Mouse (Mus musculus) stomach, postnatal 0 days (tissue): Measurements from ENCODE around the gene Mcl1. TPM values are rescaled to one million over a fixed set of nuclear protein-coding genes. Genes with fewer than 3 reads are reported as not detected.
"Not testable (repeated sequence)": the region's sequence is repeated elsewhere in the genome, so short reads cannot be mapped to it uniquely, and the experiment has no call there.

Experiments
- ATAC-seq: fragments of 200-750 bp; cut with Nextera tagmentation; 2 replicates; pipeline ENCODE4 v1.8.0; 2017; ENCODE audit not compliant: low FRiP score, low TSS enrichment
- DNase-seq: peaks from one replicate; pipeline ENCODE4 v3.0.0-alpha.2; 2016; ENCODE audit warnings: low spot score
- H3K27ac ChIP-seq: fragments of 300-500 bp; sonication (generic); replicated peaks from 2 replicates; pipeline ENCODE4 v1.5.1; 2014; ENCODE audit warnings: mild to moderate bottlenecking, control low read depth
- H3K27me3 ChIP-seq: fragments of 300-500 bp; sonication (generic); 2 replicates; pipeline ENCODE4 v1.6.1; 2014; ENCODE audit warnings: low read length; ENCODE audit not compliant: control insufficient read depth, insufficient read depth
- H3K36me3 ChIP-seq: fragments of 300-500 bp; sonication (generic); 2 replicates; pipeline ENCODE4 v1.6.1; 2014; ENCODE audit warnings: low read length, mixed read lengths; ENCODE audit not compliant: control insufficient read depth, insufficient read depth
- H3K4me1 ChIP-seq: fragments of 300-500 bp; sonication (generic); replicated peaks from 2 replicates; pipeline ENCODE4 v1.6.1; 2014; ENCODE audit warnings: antibody characterized with exemption; ENCODE audit not compliant: control insufficient read depth, insufficient read depth
- H3K4me2 ChIP-seq: fragments of 300-500 bp; sonication (generic); replicated peaks from 2 replicates; pipeline ENCODE4 v1.6.1; 2014; ENCODE audit warnings: low read depth, mild to moderate bottlenecking, control low read depth, moderate library complexity
- H3K4me3 ChIP-seq: fragments of 300-500 bp; sonication (generic); 2 replicates; pipeline ENCODE4 v1.5.1; 2014; ENCODE audit warnings: low read depth, low read length, control low read depth
- H3K9ac ChIP-seq: fragments of 300-500 bp; sonication (generic); 2 replicates; pipeline ENCODE4 v1.6.1; 2014; ENCODE audit warnings: mild to moderate bottlenecking, low read length, control low read depth, mixed read lengths
- H3K9me3 ChIP-seq: fragments of 300-500 bp; sonication (generic); 2 replicates; pipeline ENCODE4 v1.6.1; 2016; ENCODE audit warnings: low read length; ENCODE audit not compliant: control insufficient read depth
- CTCF ChIP-seq: IDR thresholded peaks from 2 replicates; pipeline ENCODE4 v1.5.1; 2016; ENCODE audit warnings: antibody characterized with exemption, low read depth, mild to moderate bottlenecking, moderate library complexity
- EP300 ChIP-seq: optimal IDR thresholded peaks from 2 replicates; pipeline ENCODE3; 2016; ENCODE audit warnings: antibody characterized with exemption
- WGBS: fragments of 180-500 bp; shearing (Covaris S2); extraction: QIAGEN DNeasy Blood & Tissue Kit; methylation state at CpG from one replicate; pipeline ENCODE4 v1.1.7; 2014; 5-methylcytosine and 5-hydroxymethylcytosine counted together
- polyA plus RNA-seq: library from polyadenylated mRNA; unstranded; fragments of >200 nt; fragmentation: Nextera tagmentation; extraction: Ambion mirVana; gene quantifications from 2 replicates; pipeline ENCODE4 v1.2.1, GENCODE M21; 2015

Gene Mcl1
- polyA plus RNA-seq, 1 experiment from 2014 or later: 59.2 TPM

- H3K9ac ChIP-seq: no peak overlapping the region
- ATAC-seq (no peak), DNase-seq (no peak)
- H3K4me1 ChIP-seq: no peaks in the 10 kb centered on the region
- WGBS: 79% methylated on average over 2 of the region's 2 CpGs
- H3K9me3 ChIP-seq: no peaks in the 10 kb centered on the region
- peaks cover 5% of the 10 kb centered on the region; the same call in 1 of the 2 replicates for H3K36me3 ChIP-seq
- H3K4me3 ChIP-seq: no peak overlapping the region
- no peaks in the 10 kb centered on the region for H3K27me3 ChIP-seq
- H3K4me2 ChIP-seq: no peak overlapping the region
- TF ChIP-seq CTCF (no peak), EP300 (no peak)
- no peak overlapping the region for H3K27ac ChIP-seq
Observed at GRCm38 (mm10) chr3:95623551-95623950, 35.0 kb upstream of the Mcl1 start.

GRCm38 (mm10) chr3:95623991-95624515, 34.5 kb upstream of the Mcl1 start:
- H3K9ac ChIP-seq, H3K4me1 ChIP-seq, ATAC-seq, DNase-seq, H3K36me3 ChIP-seq, H3K9me3 ChIP-seq, H3K27me3 ChIP-seq: not testable (repeated sequence)
- Histone ChIP-seq H3K4me2 (peak overlapping the region; percentile 53), H3K4me3 (peak overlapping the region; percentile 58), H3K27ac (peak overlapping the region; percentile 82)
- 66% methylated on average over 5 of the region's 5 CpGs for WGBS

DNA sequence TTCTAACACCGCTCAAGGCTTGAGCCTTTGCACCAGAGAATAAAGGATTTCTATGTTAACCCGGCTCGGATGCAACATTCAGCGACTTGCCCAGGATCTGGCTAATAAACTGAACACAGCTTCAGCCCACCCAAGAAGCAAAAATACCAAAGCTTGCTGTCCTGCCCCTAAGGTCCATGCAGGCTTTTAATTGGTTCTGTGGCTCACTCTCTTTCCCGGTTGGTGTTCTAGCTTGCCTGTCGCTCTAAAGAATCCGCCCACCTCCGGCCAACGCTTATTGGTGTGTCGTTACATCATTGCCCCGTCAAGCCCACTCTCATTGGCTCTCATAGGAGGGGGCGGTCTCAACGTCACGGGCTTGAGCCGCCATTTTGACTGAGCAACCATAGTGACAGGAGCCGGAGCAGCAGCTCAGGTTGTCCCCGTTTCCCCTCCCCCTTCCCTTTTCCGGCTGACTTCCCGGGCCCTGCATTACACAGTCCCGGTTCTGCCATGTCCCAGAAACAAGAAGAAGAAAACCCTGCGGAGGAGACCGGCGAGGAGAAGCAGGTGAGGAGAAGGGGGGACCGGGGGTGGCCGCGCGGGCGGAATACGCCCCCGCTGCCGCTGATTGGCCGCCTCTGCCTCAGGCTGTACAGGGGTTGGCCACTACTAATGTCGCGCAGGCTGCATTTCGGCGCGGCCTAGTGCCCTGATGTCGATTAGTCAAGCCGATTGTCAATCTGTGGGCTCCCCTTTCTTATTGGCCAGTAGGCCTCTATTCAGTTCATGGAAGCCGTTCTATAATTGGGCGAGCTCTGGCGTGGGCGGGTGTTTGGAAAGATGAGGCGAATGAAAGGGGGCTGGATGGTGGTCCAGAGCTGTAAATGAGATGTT, 33.7 kb upstream of the Mcl1 start, which contains the start of gene Ensa:
TSS of gene Ensa (plus strand) at position 366 of the 876 bp plus-strand sequence.
- H3K4me3 ChIP-seq: peak within 1 kb of the TSS; percentile 58
- WGBS: under 1% methylated on average over 44 of the region's 44 CpGs
- H3K27me3 ChIP-seq: no peaks in the 10 kb centered on the region
- peak within 1 kb of the TSS; percentile 53 for H3K4me2 ChIP-seq
- H3K27ac ChIP-seq: peak within 1 kb of the TSS; percentile 82
- no peaks in the 10 kb centered on the region for H3K4me1 ChIP-seq
- peaks cover 17% of the 10 kb centered on the region for H3K36me3 ChIP-seq
- ATAC-seq (peak; percentile 98), DNase-seq (peak; percentile 98)
- no peaks in the 10 kb centered on the region for H3K9me3 ChIP-seq
- TF ChIP-seq EP300 (no peak), CTCF (no peak)
- H3K9ac ChIP-seq: peak within 1 kb of the TSS; percentile 56

GRCm38 (mm10) chr3:95627763-95628162, 30.8 kb upstream of the Mcl1 start:
- no peak for ATAC-seq
- 77% methylated on average over 5 of the region's 5 CpGs for WGBS
- H3K36me3 ChIP-seq: peaks cover 22% of the 10 kb centered on the region

GRCm38 (mm10) chr3:95629755-95630154, 28.8 kb upstream of the Mcl1 start:
- no peak overlapping the region for H3K4me3 ChIP-seq
- ATAC-seq: no peak
- no peak for DNase-seq
- H3K9ac ChIP-seq: 0 out of 2 replicates have a peak overlapping the region, but pooled peaks have one; percentile 13
- no peaks in the 10 kb centered on the region for H3K27me3 ChIP-seq
- peaks cover 32% of the 10 kb centered on the region for H3K36me3 ChIP-seq
- H3K9me3 ChIP-seq: no peaks in the 10 kb centered on the region
- WGBS: 69% methylated on average over 4 of the region's 4 CpGs
- no peak overlapping the region for H3K27ac ChIP-seq
- H3K4me2 ChIP-seq: no peak overlapping the region
- H3K4me1 ChIP-seq: no peaks in the 10 kb centered on the region
- TF ChIP-seq EP300: no peak
- TF ChIP-seq CTCF: no peak

More at GRCm38 (mm10) chr3:95627763-95628162, 30.8 kb upstream of the Mcl1 start:
- no peak overlapping the region for H3K4me3 ChIP-seq
- H3K27ac ChIP-seq: no peak overlapping the region
- no peaks in the 10 kb centered on the region for H3K4me1 ChIP-seq
- no peak overlapping the region for H3K9ac ChIP-seq
- H3K27me3 ChIP-seq: no peaks in the 10 kb centered on the region
- no peak for DNase-seq
- TF ChIP-seq CTCF (no peak), EP300 (no peak)
- H3K9me3 ChIP-seq: no peaks in the 10 kb centered on the region
- H3K4me2 ChIP-seq: no peak overlapping the region

GRCm38 (mm10) chr3:95630856-95631255, 27.7 kb upstream of the Mcl1 start:
- Histone ChIP-seq H3K27ac (no peak overlapping the region), H3K9me3 (no peaks in the 10 kb centered on the region), H3K4me1 (no peaks in the 10 kb centered on the region), H3K36me3 (peaks cover 35% of the 10 kb centered on the region), H3K27me3 (no peaks in the 10 kb centered on the region), H3K9ac (no peak overlapping the region), H3K4me3 (no peak overlapping the region), H3K4me2 (no peak overlapping the region)
- WGBS: 74% methylated on average over 3 of the region's 3 CpGs
- no peak for DNase-seq
- ATAC-seq: no peak
- no peak for TF ChIP-seq EP300
- TF ChIP-seq CTCF: no peak
